Mouse (Mus musculus): ENCODE results near the gene Plch2. TPM values are rescaled to one million over a fixed set of nuclear protein-coding genes. Genes with fewer than 3 reads are reported as not detected.
A peak's percentile ranks its signal among the peaks of the same experiment; 100 is the strongest.

Plch2 gene
- 17.8 and 28.1 TPM in 2 replicates for polyA plus RNA-seq (2012; rRNA removed)

DNA sequence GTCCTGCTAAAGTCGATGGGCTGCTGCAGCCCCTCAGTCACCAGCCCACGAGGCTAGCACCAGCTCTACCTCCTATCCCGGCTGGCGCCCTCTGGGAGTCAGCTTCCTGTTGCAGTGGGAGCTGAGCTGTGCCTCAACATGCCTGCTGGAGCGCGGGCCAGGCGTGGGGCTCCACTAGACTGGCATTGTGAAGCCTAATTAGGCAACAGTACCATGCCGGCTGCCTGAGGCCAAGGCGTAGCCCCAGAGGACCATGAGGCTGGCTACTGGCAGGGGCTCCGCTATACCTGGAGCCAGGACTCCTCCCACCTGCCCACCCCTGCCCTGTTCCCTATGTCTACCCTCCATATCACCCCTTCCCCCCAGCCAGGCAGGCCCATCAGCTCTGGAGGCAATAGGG, at the start of gene Plch2:
TSS of gene Plch2 (minus strand) at position 61 of the 400 bp plus-strand sequence.
- Histone ChIP-seq H3K27me3 (ENCODE audit: control insufficient read depth, insufficient read depth, low read length) (no peaks in the 10 kb centered on the region), H3K4me3 (ENCODE audit: low read depth, low read length) (no peak within 1 kb of the TSS), H3K4me1 (ENCODE audit: control insufficient read depth, insufficient read depth, insufficient read length, low read length) (peaks cover 8% of the 10 kb centered on the region; the same call in 1 of the 2 replicates), H3K27ac (ENCODE audit: insufficient read depth, low read depth, low read length) (no peak within 1 kb of the TSS), H3K36me3 (ENCODE audit: control insufficient read depth, insufficient read depth, low read length) (no peaks in the 10 kb centered on the region)
- 75% methylated on average over 10 of the region's 10 CpGs for WGBS
- TF ChIP-seq CTCF (IDR thresholded peaks at IDR 0.05; ENCODE audit: extremely low read depth, insufficient read length, insufficient replicate concordance, low read depth, low read length) (no peak), POLR2A (IDR thresholded peaks at IDR 0.05; ENCODE audit: low read depth, low read length) (no peak)

DNA sequence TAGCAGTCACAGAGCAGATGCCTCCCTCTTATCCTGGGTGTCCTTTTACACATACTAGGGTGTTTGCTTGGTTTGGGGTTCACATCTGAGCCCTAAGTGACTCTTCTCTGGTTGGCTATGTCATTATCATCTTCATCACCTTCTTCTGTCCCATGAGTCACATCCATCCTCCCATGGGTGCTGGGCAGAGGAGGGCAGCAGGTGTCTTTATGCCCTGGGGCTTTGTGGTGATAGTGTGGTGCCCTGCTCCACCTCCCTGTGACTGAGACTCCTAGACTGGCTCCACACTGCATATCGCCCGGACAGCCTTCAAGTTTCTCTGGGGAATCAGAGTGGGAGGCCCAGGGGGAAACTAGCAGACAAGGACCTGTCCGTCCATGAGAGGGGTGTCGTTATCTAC, 42.0 kb upstream of the Plch2 start:
- no peaks in the 10 kb centered on the region for H3K4me1 ChIP-seq (ENCODE audit: control insufficient read depth, insufficient read depth, insufficient read length, low read length)
- no peak for TF ChIP-seq CTCF (IDR thresholded peaks at IDR 0.05; ENCODE audit: extremely low read depth, insufficient read length, insufficient replicate concordance, low read depth, low read length)
- no peak for TF ChIP-seq POLR2A (IDR thresholded peaks at IDR 0.05; ENCODE audit: low read depth, low read length)
- 75% methylated on average over 4 of the region's 4 CpGs for WGBS
- H3K27ac ChIP-seq (ENCODE audit: insufficient read depth, low read depth, low read length) = no peak overlapping the region
- H3K4me3 ChIP-seq (ENCODE audit: low read depth, low read length) = no peak overlapping the region
- H3K36me3 ChIP-seq (ENCODE audit: control insufficient read depth, insufficient read depth, low read length) = no peaks in the 10 kb centered on the region
- no peaks in the 10 kb centered on the region for H3K27me3 ChIP-seq (ENCODE audit: control insufficient read depth, insufficient read depth, low read length)

DNA sequence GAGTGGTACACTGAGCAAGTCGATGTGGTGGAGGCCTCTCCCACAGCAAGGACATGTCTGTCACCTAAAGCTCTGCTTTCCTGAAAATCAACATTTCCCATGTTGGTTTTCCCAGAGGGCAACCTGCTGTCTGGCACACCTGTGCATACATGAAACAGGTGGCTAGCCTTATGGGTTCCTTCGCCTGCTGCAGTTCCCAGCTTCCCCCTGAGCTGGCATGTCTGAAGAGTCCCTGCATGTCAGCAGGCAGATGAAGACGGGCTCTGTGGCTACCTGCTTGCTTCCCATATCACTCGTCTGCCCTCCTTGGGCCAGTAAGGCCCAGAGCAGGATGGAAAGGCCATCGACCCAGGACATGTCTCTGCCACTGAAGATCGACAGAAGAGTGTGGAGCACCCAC, 40.9 kb upstream of the Plch2 start:
- Histone ChIP-seq H3K27ac (ENCODE audit: insufficient read depth, low read depth, low read length) (no peak overlapping the region), H3K27me3 (ENCODE audit: control insufficient read depth, insufficient read depth, low read length) (no peaks in the 10 kb centered on the region), H3K4me3 (ENCODE audit: low read depth, low read length) (no peak overlapping the region), H3K4me1 (ENCODE audit: control insufficient read depth, insufficient read depth, insufficient read length, low read length) (no peaks in the 10 kb centered on the region), H3K36me3 (ENCODE audit: control insufficient read depth, insufficient read depth, low read length) (no peaks in the 10 kb centered on the region)
- TF ChIP-seq POLR2A (IDR thresholded peaks at IDR 0.05; ENCODE audit: low read depth, low read length) = no peak
- no peak for TF ChIP-seq CTCF (IDR thresholded peaks at IDR 0.05; ENCODE audit: extremely low read depth, insufficient read length, insufficient replicate concordance, low read depth, low read length)
- WGBS = 82% methylated on average over 6 of the region's 6 CpGs

DNA sequence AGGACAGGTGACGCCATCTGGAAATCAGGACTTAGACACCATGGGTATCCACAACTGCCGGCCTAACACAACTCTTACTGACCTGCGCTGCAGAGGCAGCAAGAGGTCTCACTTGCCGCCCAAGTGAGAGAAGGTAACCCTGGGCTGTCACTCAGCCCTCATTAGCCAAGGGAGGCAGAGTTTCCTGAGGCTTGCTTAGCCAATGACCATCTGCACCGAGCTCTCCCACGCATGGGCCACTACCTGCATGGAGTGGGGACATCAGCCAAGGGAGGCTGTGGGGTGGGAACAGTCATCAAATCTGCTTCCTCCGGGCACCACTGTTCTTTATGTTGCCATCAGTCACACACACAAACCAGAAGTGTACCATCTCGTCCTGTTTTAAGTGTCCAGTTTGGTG, 39.4 kb upstream of the Plch2 start:
- Histone ChIP-seq H3K27ac (ENCODE audit: insufficient read depth, low read depth, low read length) (no peak overlapping the region), H3K36me3 (ENCODE audit: control insufficient read depth, insufficient read depth, low read length) (no peaks in the 10 kb centered on the region), H3K4me3 (ENCODE audit: low read depth, low read length) (no peak overlapping the region), H3K27me3 (ENCODE audit: control insufficient read depth, insufficient read depth, low read length) (no peaks in the 10 kb centered on the region), H3K4me1 (ENCODE audit: control insufficient read depth, insufficient read depth, insufficient read length, low read length) (no peaks in the 10 kb centered on the region)
- WGBS = 93% methylated on average over 8 of the region's 8 CpGs
- TF ChIP-seq POLR2A (IDR thresholded peaks at IDR 0.05; ENCODE audit: low read depth, low read length) = no peak
- no peak for TF ChIP-seq CTCF (IDR thresholded peaks at IDR 0.05; ENCODE audit: extremely low read depth, insufficient read length, insufficient replicate concordance, low read depth, low read length)

DNA sequence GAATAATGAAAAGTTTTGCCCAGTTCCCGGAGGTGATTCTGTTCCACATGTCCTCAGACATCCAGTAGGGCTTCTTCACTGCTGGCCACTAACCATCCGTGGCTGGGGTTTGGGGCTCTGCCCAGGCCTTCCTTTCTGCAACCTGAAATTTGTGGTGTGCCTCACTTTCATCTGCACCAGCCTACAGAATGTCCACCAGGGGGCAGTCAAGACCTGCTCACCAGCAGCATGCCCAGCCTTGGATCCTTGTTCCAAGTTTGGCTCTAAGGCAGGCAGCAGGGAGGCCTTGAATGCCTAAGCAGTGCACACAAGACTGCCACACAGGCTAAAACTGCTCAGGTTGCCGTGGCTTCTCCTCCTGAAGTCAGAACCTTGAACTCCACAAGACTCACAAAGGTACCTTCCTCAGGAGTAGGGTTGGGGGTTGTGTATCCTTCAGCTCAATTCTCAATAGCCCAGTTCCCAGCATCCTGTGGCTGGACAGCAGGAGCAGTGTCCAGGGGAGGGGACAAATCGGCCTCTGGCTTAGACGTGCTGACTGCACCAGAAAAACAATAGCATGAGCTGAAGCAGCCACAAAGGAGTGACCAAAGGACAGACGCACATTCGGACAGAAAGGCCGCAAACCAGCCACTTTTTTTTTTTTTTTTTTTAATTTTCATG, 38.8 kb upstream of the Plch2 start:
- WGBS = 47% methylated on average over 8 of the region's 8 CpGs
- no peak overlapping the region for H3K27ac ChIP-seq (ENCODE audit: insufficient read depth, low read depth, low read length)
- TF ChIP-seq CTCF (IDR thresholded peaks at IDR 0.05; ENCODE audit: extremely low read depth, insufficient read length, insufficient replicate concordance, low read depth, low read length) (peak; percentile 92), POLR2A (IDR thresholded peaks at IDR 0.05; ENCODE audit: low read depth, low read length) (no peak)
- H3K36me3 ChIP-seq (ENCODE audit: control insufficient read depth, insufficient read depth, low read length) = no peaks in the 10 kb centered on the region
- H3K4me1 ChIP-seq (ENCODE audit: control insufficient read depth, insufficient read depth, insufficient read length, low read length) = no peaks in the 10 kb centered on the region
- H3K4me3 ChIP-seq (ENCODE audit: low read depth, low read length) = no peak overlapping the region
- no peaks in the 10 kb centered on the region for H3K27me3 ChIP-seq (ENCODE audit: control insufficient read depth, insufficient read depth, low read length)

DNA sequence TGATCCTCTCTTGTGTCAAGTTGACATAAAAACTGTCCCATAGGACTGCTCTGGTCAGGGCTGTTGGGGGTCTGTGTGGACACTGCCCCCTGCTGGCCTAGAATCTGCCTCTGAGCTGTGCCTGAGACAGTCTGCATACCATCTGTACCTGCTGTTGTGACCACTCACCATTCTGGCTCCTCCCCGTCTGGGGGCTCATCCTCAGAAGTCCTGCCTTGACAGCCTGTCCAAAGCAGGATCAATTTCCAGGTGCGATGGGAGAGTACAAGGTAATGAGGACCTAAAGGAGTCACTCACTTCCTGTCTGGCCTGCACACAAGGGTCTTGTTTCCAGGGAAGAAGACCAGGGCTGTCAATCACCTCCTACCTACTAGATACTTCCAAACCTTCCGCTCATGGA, 38.0 kb upstream of the Plch2 start:
- WGBS = 67% methylated on average over 3 of the region's 3 CpGs
- TF ChIP-seq POLR2A (IDR thresholded peaks at IDR 0.05; ENCODE audit: low read depth, low read length) = no peak
- peak; percentile 75; the same call in 1 of the 2 replicates for TF ChIP-seq CTCF (IDR thresholded peaks at IDR 0.05; ENCODE audit: extremely low read depth, insufficient read length, insufficient replicate concordance, low read depth, low read length)
- H3K27ac ChIP-seq (ENCODE audit: insufficient read depth, low read depth, low read length) = no peak overlapping the region

DNA sequence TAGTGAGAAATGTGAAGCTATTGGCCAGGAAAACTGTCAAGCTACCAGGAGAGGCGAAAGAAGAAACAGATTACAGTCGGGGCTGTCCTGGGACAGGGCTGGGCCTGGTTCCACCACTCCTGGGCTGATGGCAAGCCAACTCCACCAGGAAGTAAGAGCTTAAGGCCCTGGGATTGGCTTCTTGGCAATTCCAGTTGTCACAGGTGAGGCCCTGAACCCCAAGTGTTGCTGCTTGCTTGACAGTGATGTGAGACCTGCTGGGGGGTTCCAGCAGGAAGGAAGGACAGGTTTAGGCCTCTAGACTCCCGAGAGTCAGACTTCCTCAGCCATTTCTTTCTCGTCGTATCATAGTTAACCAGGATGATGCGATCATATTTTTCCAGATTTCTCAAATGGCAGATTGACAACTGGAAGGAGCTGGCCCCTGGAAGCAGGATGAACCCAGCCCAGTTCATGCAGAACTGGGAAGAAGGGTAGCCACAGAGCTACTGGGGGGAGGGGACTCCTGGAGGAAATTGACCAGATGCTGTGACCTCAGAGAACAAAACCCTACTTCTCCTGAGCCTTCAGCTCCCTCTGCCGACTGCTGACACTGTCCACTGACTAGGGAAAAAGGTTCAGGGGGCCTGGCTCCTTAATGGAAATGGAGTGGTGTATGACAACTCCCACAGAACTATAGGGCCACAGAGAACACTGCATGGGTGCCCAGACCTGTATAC, 37.0 kb upstream of the Plch2 start:
- Histone ChIP-seq H3K4me3 (ENCODE audit: low read depth, low read length) (no peak overlapping the region), H3K4me1 (ENCODE audit: control insufficient read depth, insufficient read depth, insufficient read length, low read length) (no peaks in the 10 kb centered on the region), H3K27ac (ENCODE audit: insufficient read depth, low read depth, low read length) (no peak overlapping the region), H3K27me3 (ENCODE audit: control insufficient read depth, insufficient read depth, low read length) (no peaks in the 10 kb centered on the region), H3K36me3 (ENCODE audit: control insufficient read depth, insufficient read depth, low read length) (no peaks in the 10 kb centered on the region)
- TF ChIP-seq POLR2A (IDR thresholded peaks at IDR 0.05; ENCODE audit: low read depth, low read length) = no peak
- no peak for TF ChIP-seq CTCF (IDR thresholded peaks at IDR 0.05; ENCODE audit: extremely low read depth, insufficient read length, insufficient replicate concordance, low read depth, low read length)
- 73% methylated on average over 7 of the region's 7 CpGs for WGBS

More for the DNA sequence above, 38.0 kb upstream of the Plch2 start:
- no peaks in the 10 kb centered on the region for H3K36me3 ChIP-seq (ENCODE audit: control insufficient read depth, insufficient read depth, low read length)
- H3K27me3 ChIP-seq (ENCODE audit: control insufficient read depth, insufficient read depth, low read length) = no peaks in the 10 kb centered on the region
- no peaks in the 10 kb centered on the region for H3K4me1 ChIP-seq (ENCODE audit: control insufficient read depth, insufficient read depth, insufficient read length, low read length)
- no peak overlapping the region for H3K4me3 ChIP-seq (ENCODE audit: low read depth, low read length)
